Mouse (Mus musculus): ENCODE measurements around the gene Kat2a.

DNA sequence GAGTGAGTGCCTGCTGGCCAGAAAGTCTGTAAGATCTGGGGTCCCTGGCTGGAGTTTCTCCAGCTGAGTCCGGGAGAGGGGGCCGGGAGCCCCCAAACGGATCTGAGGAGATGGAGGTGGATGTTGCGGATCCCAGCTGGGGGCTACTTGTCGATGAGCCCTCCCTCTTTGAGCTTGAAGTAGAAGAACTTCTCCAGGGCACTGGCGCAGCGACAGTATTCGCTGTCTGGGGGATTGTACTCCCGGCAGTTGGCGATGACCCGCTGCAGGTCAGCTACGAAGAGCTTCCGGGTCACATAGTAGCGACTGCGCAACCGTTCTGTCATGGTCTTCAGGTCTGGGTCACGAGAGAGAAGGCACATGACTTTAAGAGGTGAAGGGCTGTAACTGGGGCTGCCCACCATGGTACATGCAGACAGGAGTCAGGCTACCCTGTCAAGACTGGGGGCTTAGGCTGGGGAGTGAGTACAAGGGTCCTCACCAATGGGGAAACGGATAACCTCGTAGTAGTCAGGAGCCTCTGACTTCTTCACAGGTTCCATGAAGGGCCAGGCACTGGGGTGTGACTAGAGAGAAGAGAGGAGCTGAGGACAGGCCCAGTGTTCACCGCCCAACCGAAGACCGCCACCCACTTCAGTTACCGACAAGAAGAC, 7.0 kb downstream of the Kat2a start:
- no peak for TF ChIP-seq CTCF (IDR thresholded peaks at IDR 0.05; ENCODE audit: borderline replicate concordance, control insufficient read depth, extremely low read depth, insufficient read depth, low read length, poor library complexity)
- no peak for TF ChIP-seq POLR2A (IDR thresholded peaks at IDR 0.05; ENCODE audit: control insufficient read depth, extremely low read depth, insufficient read depth, low read length, poor library complexity)

Measured in thymus, adult 2 months (tissue).